Mouse (Mus musculus) retina, adult 2 months (tissue): ENCODE measurements around the gene Polr2c.
A peak's percentile ranks its signal among the peaks of the same experiment; 100 is the strongest.

Experiments used
- DNase-seq: peaks from one replicate; pipeline ENCODE4 v3.0.0-alpha.2; 2012; ENCODE audit warnings: low read depth, low spot score

The Polr2c gene

GRCm38 (mm10) chr8:94880742-94881141 lies 23.5 kb downstream of the Polr2c start:
- DNase-seq: no peak

GRCm38 (mm10) chr8:94888383-94889036 lies 31.3 kb downstream of the Polr2c start:
- DNase-seq: no peak

- no peak for DNase-seq
Observed at GRCm38 (mm10) chr8:94892917-94893316, 35.7 kb downstream of the Polr2c start.

GRCm38 (mm10) chr8:94899262-94899661 lies 42.0 kb downstream of the Polr2c start:
- DNase-seq: no peak

GRCm38 (mm10) chr8:94900617-94901016 lies 43.4 kb downstream of the Polr2c start:
- no peak for DNase-seq

GRCm38 (mm10) chr8:94901031-94901430 lies 43.8 kb downstream of the Polr2c start:
- DNase-seq: no peak

GRCm38 (mm10) chr8:94903709-94904108 lies 46.5 kb downstream of the Polr2c start:
- DNase-seq: no peak

GRCm38 (mm10) chr8:94904450-94905175 lies 47.4 kb downstream of the Polr2c start:
- no peak for DNase-seq

- no peak for DNase-seq
Observed at GRCm38 (mm10) chr8:94907591-94908300, 50.5 kb downstream of the Polr2c start.

- peak; percentile 60 for DNase-seq
Observed at GRCm38 (mm10) chr8:94908847-94909246, 51.6 kb downstream of the Polr2c start.

- DNase-seq: no peak
Observed at GRCm38 (mm10) chr8:94913061-94913660, 55.9 kb downstream of the Polr2c start.

GRCm38 (mm10) chr8:94914256-94914655 lies 57.0 kb downstream of the Polr2c start:
- no peak for DNase-seq

GRCm38 (mm10) chr8:94914701-94915101 lies 57.5 kb downstream of the Polr2c start:
- no peak for DNase-seq

- DNase-seq: no peak
Observed at GRCm38 (mm10) chr8:94916311-94916959, 59.2 kb downstream of the Polr2c start.

- DNase-seq: no peak
Observed at GRCm38 (mm10) chr8:94916960-94917324, 59.7 kb downstream of the Polr2c start.

- no peak for DNase-seq
Observed at GRCm38 (mm10) chr8:94917352-94917751, 60.1 kb downstream of the Polr2c start.

- no peak for DNase-seq
Observed at GRCm38 (mm10) chr8:94917851-94918495, 60.7 kb downstream of the Polr2c start, which contains the start of gene Ccdc102a. Gene Ccdc102a (minus strand): TSS chr8:94918098.

- DNase-seq: no peak
Observed at GRCm38 (mm10) chr8:94919256-94919655, 62.0 kb downstream of the Polr2c start.

GRCm38 (mm10) chr8:94922176-94922575 lies 64.9 kb downstream of the Polr2c start:
- no peak for DNase-seq

GRCm38 (mm10) chr8:94922602-94923001 lies 65.4 kb downstream of the Polr2c start:
- no peak for DNase-seq
